Mouse (Mus musculus): ENCODE data around the gene Irx6.

Gene Irx6

GRCm38 (mm10) chr8:92674244-92675128 is at the start of gene Irx6:
Gene Irx6, plus strand, starts transcription at chr8:92674288.
- DNase-seq, result no peak

GRCm38 (mm10) chr8:92628711-92629650 is 45.1 kb upstream of the Irx6 start:
- DNase-seq, result peak; percentile 4

DNA sequence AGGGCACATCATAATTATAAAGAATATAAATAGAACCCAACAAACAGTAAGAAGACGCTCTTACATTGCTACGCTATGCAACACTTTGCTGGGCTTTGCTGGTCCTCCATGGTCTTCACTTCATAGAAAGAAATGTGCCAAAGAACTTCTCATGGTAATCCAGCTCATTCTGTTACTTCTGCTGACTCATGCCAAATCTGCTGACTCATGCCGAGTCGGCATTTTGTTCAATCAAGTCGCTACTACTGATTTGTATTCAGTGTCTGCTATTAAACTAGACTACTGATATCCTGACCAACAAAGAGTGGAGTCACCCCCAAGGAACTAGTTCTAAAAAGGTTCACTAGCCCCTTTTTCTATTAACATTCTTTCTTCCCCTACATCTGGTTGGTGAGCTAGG is 40.9 kb upstream of the Irx6 start:
- no peak for DNase-seq

GRCm38 (mm10) chr8:92640820-92641219 is 33.3 kb upstream of the Irx6 start:
- no peak for DNase-seq

DNA sequence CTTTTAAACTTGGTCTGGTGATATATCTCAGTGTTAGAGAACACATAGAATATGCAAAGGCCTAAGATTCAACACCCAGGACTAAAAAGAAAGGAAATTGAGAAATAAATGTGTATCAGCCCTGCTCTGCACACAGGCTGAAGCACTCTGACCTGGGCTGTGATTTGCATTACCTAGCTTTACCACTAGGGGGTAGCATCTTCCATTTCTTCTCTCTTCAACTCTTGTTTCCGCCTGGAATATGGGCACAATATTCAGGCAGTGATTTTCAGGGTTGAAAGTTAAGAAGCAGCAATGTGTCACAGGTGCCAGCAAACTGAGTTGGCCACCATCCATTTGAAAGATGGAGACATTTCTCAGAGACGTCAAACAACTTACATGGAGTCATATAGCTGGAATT is 27.5 kb upstream of the Irx6 start:
- DNase-seq, result no peak

DNA sequence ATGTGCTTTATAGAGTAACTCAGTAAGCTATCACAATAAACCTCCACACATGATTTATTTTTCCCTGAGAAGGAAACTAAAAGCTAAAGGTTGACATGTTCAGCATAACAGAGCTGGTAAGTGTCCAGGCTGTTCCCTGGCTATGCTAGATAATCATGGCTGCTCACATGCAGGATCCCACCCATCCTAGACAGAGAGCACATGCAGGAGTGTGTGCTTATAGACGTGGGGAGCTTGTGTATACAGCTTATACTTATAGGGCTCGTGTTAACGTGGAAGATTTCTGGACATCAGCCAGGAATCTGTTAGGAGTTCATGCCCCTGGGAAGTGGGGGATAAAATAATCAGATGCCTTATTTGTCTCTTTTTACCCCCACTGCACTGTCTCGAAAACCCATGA is 9.9 kb upstream of the Irx6 start:
- no peak for DNase-seq

GRCm38 (mm10) chr8:92670236-92670635 is 3.9 kb upstream of the Irx6 start:
- DNase-seq, result no peak

- no peak for DNase-seq
These were observed 3.4 kb upstream of the Irx6 start for GRCm38 (mm10) chr8:92670656-92671195.

DNA sequence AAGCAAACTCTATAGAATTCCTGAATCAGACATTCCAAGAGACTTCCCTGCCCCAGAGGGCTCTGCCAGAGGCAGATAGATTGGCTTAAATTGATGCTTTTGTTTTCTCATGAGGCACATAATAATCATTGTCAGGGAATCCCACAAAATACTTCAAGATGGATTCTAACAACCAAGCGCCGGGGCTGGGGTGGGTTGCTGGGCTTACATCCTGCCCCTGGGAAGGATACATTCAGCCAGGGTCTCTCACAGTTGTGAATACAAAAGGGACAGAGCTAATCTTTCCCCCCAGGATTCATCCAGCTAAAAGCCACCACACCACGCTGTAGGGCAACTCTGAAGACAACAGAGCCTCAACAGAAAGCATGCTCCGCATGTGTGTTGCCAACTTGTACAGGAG is 2.2 kb upstream of the Irx6 start:
- no peak for DNase-seq

DNA sequence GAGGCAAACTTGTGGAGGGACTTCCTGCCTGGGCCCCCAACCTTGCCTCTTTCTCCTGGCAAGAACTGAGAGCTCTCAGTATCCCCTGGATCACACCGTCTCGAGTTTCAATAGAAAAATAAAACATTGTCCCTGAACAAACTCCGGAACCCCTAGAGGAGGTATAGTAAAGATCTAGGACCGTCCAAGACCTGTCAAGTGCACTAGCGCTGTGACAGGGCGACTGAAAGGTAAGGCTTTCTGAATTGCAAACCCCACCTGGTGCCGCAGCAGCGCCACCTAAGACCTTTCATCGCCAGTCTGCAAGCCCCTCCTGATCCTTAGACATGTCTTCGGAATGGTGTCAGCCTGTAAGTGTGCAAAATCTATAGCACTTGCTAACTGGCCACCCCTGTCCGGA is 987 bp upstream of the Irx6 start:
- DNase-seq, result no peak

DNA sequence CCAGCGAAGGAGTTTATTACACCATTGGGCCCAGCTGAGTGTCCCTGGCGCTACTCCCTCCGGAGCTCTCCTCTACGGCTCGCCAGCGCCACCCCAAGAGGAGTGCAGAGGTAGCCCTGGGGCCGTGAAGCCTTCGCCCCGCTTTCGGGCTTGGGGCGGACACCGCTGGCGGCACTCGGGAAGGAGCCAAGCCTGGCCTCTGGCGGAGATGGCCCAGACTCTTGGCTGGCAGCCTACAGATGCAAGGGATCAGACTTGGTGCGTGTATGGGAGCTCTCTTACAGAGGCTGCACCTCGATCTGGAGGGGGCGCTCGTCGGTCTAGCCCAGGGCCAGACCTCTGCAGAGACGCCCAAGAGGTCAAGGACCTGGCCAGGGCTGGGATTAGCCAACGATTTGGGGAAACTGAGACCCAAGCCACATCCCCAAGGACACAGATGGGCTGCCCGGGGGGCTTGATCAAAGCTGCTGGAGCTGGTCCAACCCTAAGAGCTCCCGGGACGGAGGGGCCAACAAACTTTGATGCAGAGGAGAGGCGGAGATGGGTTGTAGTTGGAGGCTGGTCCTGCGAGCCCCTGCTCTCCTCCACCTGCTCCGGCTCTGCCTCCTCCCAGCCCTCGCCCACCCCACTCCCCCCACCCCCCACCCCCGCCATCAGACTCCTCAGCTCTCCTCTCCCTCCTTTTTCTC is 389 bp upstream of the Irx6 start:
- peak; percentile 19 for DNase-seq

- no peak for DNase-seq
These were observed 4.3 kb downstream of the Irx6 start for GRCm38 (mm10) chr8:92678407-92678806.

DNA sequence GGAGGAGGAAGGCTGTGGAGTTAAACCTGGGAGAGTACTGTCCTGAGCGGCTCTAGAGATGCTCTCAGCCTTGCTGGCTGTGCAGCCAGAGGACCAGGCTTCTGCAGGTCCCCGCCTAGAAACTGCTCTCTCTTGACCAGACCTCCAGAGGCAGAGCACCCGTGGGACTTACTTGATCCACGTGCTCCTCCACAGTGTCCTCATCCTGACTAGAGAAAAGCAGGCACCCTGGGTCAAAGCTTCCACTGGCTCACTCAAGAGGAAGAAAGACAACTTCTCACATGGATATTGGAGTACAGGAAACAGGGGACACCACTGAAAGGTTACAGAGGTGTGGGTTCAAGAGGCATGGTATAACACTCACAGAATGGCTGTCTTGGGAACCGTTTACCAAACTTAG is 23.3 kb downstream of the Irx6 start:
- DNase-seq, result no peak

DNA sequence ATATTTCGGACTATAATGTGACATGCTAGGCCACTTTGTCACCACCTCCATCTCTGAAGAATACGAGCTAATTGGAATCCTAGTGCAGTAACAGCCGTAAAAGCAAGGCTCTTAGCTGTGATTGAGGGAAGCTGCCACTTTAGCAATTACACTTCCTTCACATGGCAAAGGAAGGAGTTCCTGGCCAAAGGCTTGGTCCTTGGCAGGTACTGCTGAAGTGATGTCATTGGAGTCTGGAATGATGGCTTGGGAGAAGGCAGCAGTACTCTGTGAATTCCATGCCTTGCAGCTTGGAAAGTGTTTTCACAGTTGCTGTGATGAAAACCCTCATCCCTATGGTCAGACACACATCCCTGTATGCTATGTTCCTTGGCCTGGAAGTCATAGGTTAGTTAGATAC is 24.3 kb downstream of the Irx6 start:
- DNase-seq, result no peak

GRCm38 (mm10) chr8:92699922-92700540 is 25.9 kb downstream of the Irx6 start:
- no peak for DNase-seq

DNA sequence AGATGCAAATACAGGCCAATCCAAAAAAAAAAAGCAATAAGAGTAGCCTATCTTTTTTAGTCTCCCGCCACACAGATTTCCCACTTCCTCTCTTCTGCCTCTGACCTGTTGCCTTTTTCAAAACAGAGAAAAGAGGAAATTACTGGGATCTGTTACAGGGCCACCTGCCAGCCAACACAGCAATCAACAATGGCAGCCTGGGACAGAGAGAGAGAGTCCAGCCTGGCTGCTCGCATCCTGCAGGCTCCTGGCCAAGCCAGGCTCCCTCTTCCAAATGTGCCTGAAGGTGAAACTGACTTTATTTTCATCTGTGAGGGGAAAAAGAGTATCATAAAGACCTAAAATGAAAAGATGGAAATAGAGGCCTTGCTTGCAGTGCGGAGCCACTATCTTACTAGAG is 29.3 kb downstream of the Irx6 start:
- no peak for DNase-seq

DNA sequence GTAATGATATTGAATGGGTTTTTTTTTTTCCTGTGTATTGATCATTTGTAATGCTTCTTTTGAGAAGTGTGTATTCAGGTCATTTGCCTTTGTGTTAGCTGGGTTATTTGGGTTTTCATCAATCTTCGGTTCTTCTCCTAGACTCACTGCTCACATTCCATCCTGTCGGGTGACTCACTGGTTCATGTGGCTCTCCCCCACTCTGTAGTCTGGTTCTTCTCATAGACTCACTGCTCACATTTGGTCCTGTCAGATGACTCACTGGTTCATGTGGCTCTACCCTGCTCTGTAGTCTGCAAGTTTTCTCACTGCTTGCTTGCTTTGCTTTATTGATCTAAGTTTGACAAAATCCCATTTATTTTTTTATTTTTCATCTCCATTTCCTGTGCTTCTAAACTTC is 32.2 kb downstream of the Irx6 start:
- no peak for DNase-seq

DNA sequence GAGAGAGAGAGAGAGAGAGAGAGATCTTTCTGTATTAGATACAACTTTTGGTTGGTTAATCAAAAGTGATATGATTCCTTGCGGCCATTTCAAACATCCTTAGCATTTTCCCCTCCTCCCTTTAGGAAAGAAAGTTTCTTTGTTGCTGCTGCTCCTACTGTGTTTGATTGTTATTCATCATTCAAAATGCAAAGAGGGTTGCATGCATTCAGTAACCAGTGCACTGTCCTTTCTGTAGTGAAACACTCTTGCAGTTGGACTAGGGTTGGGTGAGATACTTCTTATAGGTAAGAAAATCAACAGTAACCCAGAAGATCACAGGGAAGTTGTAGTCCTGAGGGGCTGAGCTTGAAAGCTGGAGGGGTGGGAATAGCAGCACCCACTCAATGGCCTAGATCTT is 39.2 kb downstream of the Irx6 start:
- DNase-seq, result no peak

- no peak for DNase-seq
These were observed 43.3 kb downstream of the Irx6 start for GRCm38 (mm10) chr8:92717418-92717817.

- no peak for DNase-seq
These were observed 44.0 kb downstream of the Irx6 start for GRCm38 (mm10) chr8:92718057-92718456.

- DNase-seq, result peak; percentile 29
These were observed 47.3 kb downstream of the Irx6 start for GRCm38 (mm10) chr8:92721266-92721935.

DNA sequence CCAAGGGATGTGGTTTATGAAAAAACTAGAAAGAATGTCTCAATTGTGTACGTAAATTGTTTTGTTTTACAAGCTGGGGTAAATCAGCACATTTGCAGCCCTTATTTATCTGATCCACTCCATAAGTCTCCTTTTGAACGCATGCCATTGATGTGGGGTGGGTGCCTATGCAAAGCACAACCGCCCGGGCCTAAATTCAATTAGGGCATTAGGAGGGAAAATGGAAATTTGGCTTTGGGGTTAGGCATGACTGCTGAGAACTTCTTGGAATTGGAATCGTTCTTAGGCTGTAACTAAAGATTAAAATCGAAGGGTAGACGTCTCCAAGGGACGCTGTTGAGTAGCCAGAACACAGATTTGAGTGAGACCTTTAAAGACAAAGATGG is 47.8 kb downstream of the Irx6 start:
- DNase-seq, result no peak
